Mouse (Mus musculus) splenic B cell, adult 2 months (primary cell): ENCODE data around the gene Gm20916.
"Not testable (repeated sequence)": the region's sequence is repeated elsewhere in the genome, so short reads cannot be mapped to it uniquely, and the experiment has no call there.

Source experiments
- DNase-seq: peaks from one replicate; pipeline ENCODE4 v3.0.0-alpha.2; 2011; ENCODE audit warnings: low read depth, low spot score
- H3K27me3 ChIP-seq: 2 replicates; pipeline ENCODE4 v1.6.1; 2012; ENCODE audit warnings: mild to moderate bottlenecking, low read length, moderate library complexity, mixed read lengths; ENCODE audit not compliant: control insufficient read depth, poor library complexity, insufficient read depth, severe bottlenecking
- H3K36me3 ChIP-seq: 2 replicates; pipeline ENCODE4 v1.6.1; 2012; ENCODE audit warnings: mild to moderate bottlenecking, low read length, moderate library complexity, mixed read lengths; ENCODE audit not compliant: control insufficient read depth, poor library complexity, insufficient read depth, severe bottlenecking

Gene Gm20916

GRCm38 (mm10) chrY:79319265-79319664, at the start of gene Gm20916:
TSS of gene Gm20916 (plus strand) at chrY:79319565.
- DNase-seq, H3K27me3 ChIP-seq, H3K36me3 ChIP-seq: not testable (repeated sequence)
